Mouse (Mus musculus) thymus, adult 2 months (tissue): Measurements from ENCODE around the gene Mvd. TPM values are rescaled to one million over a fixed set of nuclear protein-coding genes. Genes with fewer than 3 reads are reported as not detected.
A peak's percentile ranks its signal among the peaks of the same experiment; 100 is the strongest.

Experiments used
- DNase-seq: peaks from one replicate; pipeline ENCODE4 v3.0.0; 2021
- H3K27ac ChIP-seq: fragments of 200-500 bp; 2 replicates; pipeline ENCODE4 v1.5.1; 2012; ENCODE audit warnings: low read length, control low read depth; ENCODE audit not compliant: control insufficient read depth, insufficient read depth
- H3K27me3 ChIP-seq: fragments of 200-500 bp; 2 replicates; pipeline ENCODE4 v1.6.1; 2012; ENCODE audit warnings: mild to moderate bottlenecking, low read length, moderate library complexity, mixed read lengths; ENCODE audit not compliant: control insufficient read depth, insufficient read depth
- H3K36me3 ChIP-seq: fragments of 200-500 bp; 2 replicates; pipeline ENCODE4 v1.6.1; 2012; ENCODE audit warnings: mild to moderate bottlenecking, low read length, moderate library complexity; ENCODE audit not compliant: control insufficient read depth, insufficient read depth
- H3K4me1 ChIP-seq: fragments of 200-500 bp; replicated peaks from 2 replicates; pipeline ENCODE4 v1.6.1; 2012; ENCODE audit warnings: low read length; ENCODE audit not compliant: control insufficient read depth, insufficient read depth
- H3K4me3 ChIP-seq: fragments of 200-500 bp; 2 replicates; pipeline ENCODE4 v1.5.1; 2012; ENCODE audit warnings: mild to moderate bottlenecking, low read length, control low read depth, moderate library complexity; ENCODE audit not compliant: control insufficient read depth, insufficient read depth
- CTCF ChIP-seq: fragments of 200-500 bp; IDR thresholded peaks from 2 replicates; pipeline ENCODE4 v1.5.1; 2012; ENCODE audit warnings: mild to moderate bottlenecking, control low read depth, low read length, moderate library complexity, borderline replicate concordance; ENCODE audit not compliant: control insufficient read depth, poor library complexity, insufficient read depth; ENCODE audit errors: extremely low read depth
- POLR2A ChIP-seq: fragments of 200-500 bp; IDR thresholded peaks from 2 replicates; pipeline ENCODE4 v1.6.1; 2012; ENCODE audit warnings: mild to moderate bottlenecking, low read length, control low read depth, moderate library complexity; ENCODE audit not compliant: control insufficient read depth, poor library complexity, insufficient read depth; ENCODE audit errors: extremely low read depth
- WGBS: fragments of 180-500 bp; shearing (Covaris S2); methylation state at CpG from one replicate; pipeline ENCODE4 v1.1.7; 2018; 5-methylcytosine and 5-hydroxymethylcytosine counted together
- polyA plus RNA-seq: library from polyadenylated mRNA; depleted of rRNA; stranded (reverse); fragments of >200 nt; gene quantifications from 2 replicates; pipeline ENCODE4 v1.2.3, GENCODE M21; 2012

Mvd gene
- polyA plus RNA-seq, 1 experiment, result 25.0 TPM

- WGBS, result 15% methylated on average over 12 of the region's 12 CpGs
- Histone ChIP-seq H3K36me3 (peaks cover 17% of the 10 kb centered on the region), H3K4me3 (no peak overlapping the region), H3K4me1 (peaks cover 81% of the 10 kb centered on the region), H3K27ac (peak overlapping the region; percentile 77), H3K27me3 (no peaks in the 10 kb centered on the region)
- TF ChIP-seq CTCF, result peak; percentile 37; the same call in 1 of the 2 replicates
- TF ChIP-seq POLR2A, result no peak
- peak; percentile 62 for DNase-seq
Observed at GRCm38 (mm10) chr8:122463651-122464640, 20.7 kb upstream of the Mvd start.

GRCm38 (mm10) chr8:122462510-122462909, 19.3 kb upstream of the Mvd start:
- Histone ChIP-seq H3K27me3 (no peaks in the 10 kb centered on the region), H3K27ac (no peak overlapping the region), H3K4me3 (no peak overlapping the region), H3K4me1 (peaks cover 72% of the 10 kb centered on the region), H3K36me3 (peaks cover 17% of the 10 kb centered on the region)
- no peak for DNase-seq
- WGBS, result 89% methylated on average over 8 of the region's 8 CpGs
- TF ChIP-seq CTCF (no peak), POLR2A (no peak)

DNA sequence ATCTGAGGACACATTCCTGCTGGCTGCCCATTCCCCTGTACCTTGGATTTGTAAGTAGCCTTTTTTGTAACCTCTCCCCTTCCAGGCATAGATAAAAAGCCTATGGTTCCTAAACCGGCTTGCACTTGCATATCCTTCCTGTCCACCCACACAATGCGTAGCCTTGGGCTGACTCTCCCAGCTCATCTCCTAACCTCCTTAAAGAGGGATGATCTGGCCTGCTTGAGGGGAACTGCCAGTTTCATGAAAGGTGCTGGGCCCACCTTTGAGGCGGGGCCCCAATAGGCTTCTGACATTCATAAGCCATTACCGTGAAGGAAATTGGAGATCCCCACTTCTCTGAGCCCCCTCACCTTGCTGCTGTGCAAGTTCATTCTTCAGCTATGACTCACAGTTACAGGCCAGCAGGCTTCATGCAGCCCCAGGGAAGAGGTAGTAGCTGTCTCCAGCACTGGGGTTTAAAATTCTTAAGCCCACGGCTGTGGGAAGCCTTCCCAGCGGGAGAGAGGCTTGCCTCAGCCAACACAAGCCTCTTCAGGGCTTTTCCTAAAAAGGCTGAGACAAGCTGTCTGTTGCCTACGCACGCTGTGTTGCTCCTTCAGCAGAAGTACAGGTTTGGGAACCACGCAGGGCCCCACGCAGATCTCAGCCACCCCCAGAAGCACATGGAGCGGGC, 18.4 kb upstream of the Mvd start:
- H3K4me1 ChIP-seq, result peaks cover 63% of the 10 kb centered on the region
- H3K36me3 ChIP-seq, result peaks cover 8% of the 10 kb centered on the region
- no peak overlapping the region for H3K4me3 ChIP-seq
- no peak overlapping the region for H3K27ac ChIP-seq
- 60% methylated on average over 11 of the region's 11 CpGs for WGBS
- TF ChIP-seq CTCF (no peak), POLR2A (no peak)
- H3K27me3 ChIP-seq, result no peaks in the 10 kb centered on the region
- DNase-seq, result no peak

- H3K4me1 ChIP-seq, result peaks cover 57% of the 10 kb centered on the region
- peak within 1 kb of the TSS; percentile 17; the same call in 1 of the 2 replicates for H3K27ac ChIP-seq
- 6% methylated on average over 56 of the region's 56 CpGs for WGBS
- H3K4me3 ChIP-seq, result peak within 1 kb of the TSS; percentile 45
- H3K36me3 ChIP-seq, result peaks cover 5% of the 10 kb centered on the region; the same call in 1 of the 2 replicates
- DNase-seq, result peak; percentile 79
- TF ChIP-seq CTCF, result no peak
- peak; percentile 43 for TF ChIP-seq POLR2A
- no peaks in the 10 kb centered on the region for H3K27me3 ChIP-seq
Observed at GRCm38 (mm10) chr8:122460524-122461472, 17.6 kb upstream of the Mvd start, which contains the start of gene Snai3. Gene Snai3, minus strand, starts transcription at chr8:122460733.

GRCm38 (mm10) chr8:122459990-122460389, 16.8 kb upstream of the Mvd start:
- WGBS, result 6% methylated on average over 7 of the region's 7 CpGs
- Histone ChIP-seq H3K27me3 (no peaks in the 10 kb centered on the region), H3K36me3 (no peaks in the 10 kb centered on the region), H3K27ac (peak overlapping the region; percentile 17; the same call in 1 of the 2 replicates), H3K4me3 (peak overlapping the region; percentile 45), H3K4me1 (peaks cover 54% of the 10 kb centered on the region)
- peak; percentile 46 for DNase-seq
- no peak for TF ChIP-seq POLR2A
- TF ChIP-seq CTCF, result no peak

GRCm38 (mm10) chr8:122459218-122459900, 16.1 kb upstream of the Mvd start:
- H3K4me3 ChIP-seq, result peak overlapping the region; percentile 45
- DNase-seq, result peak; percentile 82
- no peaks in the 10 kb centered on the region for H3K27me3 ChIP-seq

More at GRCm38 (mm10) chr8:122459218-122459900, 16.1 kb upstream of the Mvd start:
- H3K27ac ChIP-seq, result no peak overlapping the region; the same call in 1 of the 2 replicates
- WGBS, result 39% methylated on average over 6 of the region's 6 CpGs
- H3K36me3 ChIP-seq, result no peaks in the 10 kb centered on the region
- peaks cover 54% of the 10 kb centered on the region for H3K4me1 ChIP-seq
- peak; percentile 79; the same call in 1 of the 2 replicates for TF ChIP-seq CTCF
- no peak for TF ChIP-seq POLR2A
